Mouse (Mus musculus) megakaryocyte, embryonic 14.5 days (primary cell): ENCODE measurements at regions not wholly inside any gene's neighbourhood (a gene's known extent, or its start where the extent isn't known, plus 50 kb on each side); places are given as distances from the start of the nearest gene placed in this dataset.

Source experiments
- FLI1 ChIP-seq: IDR thresholded peaks from 2 replicates; pipeline ENCODE4 v1.6.1; 2012; ENCODE audit warnings: low read length, inconsistent platforms, mixed read lengths
- GATA1 ChIP-seq: IDR thresholded peaks from 3 replicates; pipeline ENCODE4 v1.6.1; 2012; ENCODE audit warnings: mixed read lengths, low read length, inconsistent platforms, borderline replicate concordance

GRCm38 (mm10) chr8:8809835-8810439, 119.6 kb upstream of the Arglu1 start:
- TF ChIP-seq GATA1 (no peak), FLI1 (no peak)
